Mouse (Mus musculus) bone marrow, adult 2 months (tissue): Measurements from ENCODE around the gene Krtap4-9. TPM values are rescaled to one million over a fixed set of nuclear protein-coding genes. Genes with fewer than 3 reads are reported as not detected.

Source experiments
- polyA plus RNA-seq: library from polyadenylated mRNA; stranded (reverse); fragments of >200 nt; gene quantifications from 2 replicates; pipeline ENCODE4 v1.2.4, GENCODE M21; 2011; ENCODE audit warnings: low replicate concordance; ENCODE audit not compliant: missing spikeins, insufficient read depth, insufficient read length

The Krtap4-9 gene
- polyA plus RNA-seq, 1 experiment: not detected

Other genes with a start within 250 kb of the Krtap4-9 start
- not detected in 2 replicates for gene Krt40, start 242.0 kb upstream of the Krtap4-9 start, polyA plus RNA-seq
- gene Krtap3-3, start 234.3 kb upstream of the Krtap4-9 start, polyA plus RNA-seq: not detected in 2 replicates
- gene Krtap3-2, start 228.3 kb upstream of the Krtap4-9 start, polyA plus RNA-seq: not detected in 2 replicates
- gene Gm11939, start 225.7 kb upstream of the Krtap4-9 start, polyA plus RNA-seq: not detected in 2 replicates
- not detected in 2 replicates for gene Krtap3-1, start 218.6 kb upstream of the Krtap4-9 start, polyA plus RNA-seq
- 1.5 TPM in 1 of 2 replicates, not detected in the other for gene Krtap1-5, start 204.2 kb upstream of the Krtap4-9 start, polyA plus RNA-seq
- gene Krtap1-4, start 201.5 kb upstream of the Krtap4-9 start, polyA plus RNA-seq: not detected in 2 replicates
- gene Krtap1-3, start 193.9 kb upstream of the Krtap4-9 start, polyA plus RNA-seq: not detected in 2 replicates
- gene Krtap9-3, start 187.1 kb upstream of the Krtap4-9 start, polyA plus RNA-seq: not detected in 2 replicates
- gene Gm11938, start 181.9 kb upstream of the Krtap4-9 start, polyA plus RNA-seq: not detected in 2 replicates
- gene Gm11937, start 175.0 kb upstream of the Krtap4-9 start, polyA plus RNA-seq: not detected in 2 replicates
- gene Krtap2-4, start 170.4 kb upstream of the Krtap4-9 start, polyA plus RNA-seq: not detected in 2 replicates
- gene Gm11562, start 164.8 kb upstream of the Krtap4-9 start, polyA plus RNA-seq: not detected in 2 replicates
- gene Krtap4-1, start 157.0 kb upstream of the Krtap4-9 start, polyA plus RNA-seq: not detected in 2 replicates
- not detected in 2 replicates for gene Krtap4-2, start 150.1 kb upstream of the Krtap4-9 start, polyA plus RNA-seq
- not detected in 2 replicates for gene Krtap4-7, start 141.1 kb upstream of the Krtap4-9 start, polyA plus RNA-seq
- not detected in 2 replicates for gene Gm11555, start 135.0 kb upstream of the Krtap4-9 start, polyA plus RNA-seq
- gene Gm11563, start 126.2 kb upstream of the Krtap4-9 start, polyA plus RNA-seq: not detected in 2 replicates
- not detected in 2 replicates for gene Krtap4-6, start 119.2 kb upstream of the Krtap4-9 start, polyA plus RNA-seq
- gene Gm14190, start 94.5 kb upstream of the Krtap4-9 start, polyA plus RNA-seq: not detected in 2 replicates
- not detected in 2 replicates for gene Gm14180, start 50.9 kb upstream of the Krtap4-9 start, polyA plus RNA-seq
- not detected in 2 replicates for gene Gm11595, start 12.3 kb upstream of the Krtap4-9 start, polyA plus RNA-seq
- gene Krtap4-8, start 4.5 kb upstream of the Krtap4-9 start, polyA plus RNA-seq: not detected in 2 replicates
- gene Gm11596, start 8.3 kb downstream of the Krtap4-9 start, polyA plus RNA-seq: not detected in 2 replicates
- not detected in 2 replicates for gene Gm11569, start 13.7 kb downstream of the Krtap4-9 start, polyA plus RNA-seq
- not detected in 2 replicates for gene Gm11554, start 19.2 kb downstream of the Krtap4-9 start, polyA plus RNA-seq
- gene Krtap4-13, start 24.7 kb downstream of the Krtap4-9 start, polyA plus RNA-seq: not detected in 2 replicates
- gene Gm11564, start 30.5 kb downstream of the Krtap4-9 start, polyA plus RNA-seq: not detected in 2 replicates
- gene 2300003K06Rik, start 52.9 kb downstream of the Krtap4-9 start, polyA plus RNA-seq: not detected in 2 replicates
- not detected in 2 replicates for gene Krtap4-16, start 66.4 kb downstream of the Krtap4-9 start, polyA plus RNA-seq
- not detected in 2 replicates for gene Gm11568, start 72.7 kb downstream of the Krtap4-9 start, polyA plus RNA-seq
- gene Gm11559, start 79.3 kb downstream of the Krtap4-9 start, polyA plus RNA-seq: not detected in 2 replicates
- not detected in 2 replicates for gene Krtap9-1, start 88.2 kb downstream of the Krtap4-9 start, polyA plus RNA-seq
- not detected in 2 replicates for gene Gm11567, start 94.0 kb downstream of the Krtap4-9 start, polyA plus RNA-seq
- not detected in 2 replicates for gene Krtap31-1, start 122.7 kb downstream of the Krtap4-9 start, polyA plus RNA-seq
- not detected in 2 replicates for gene Gm11565, start 129.6 kb downstream of the Krtap4-9 start, polyA plus RNA-seq
- not detected in 2 replicates for gene Krtap31-2, start 151.1 kb downstream of the Krtap4-9 start, polyA plus RNA-seq
- gene Krtap9-5, start 163.3 kb downstream of the Krtap4-9 start, polyA plus RNA-seq: not detected in 2 replicates
- gene Krtap29-1, start 193.9 kb downstream of the Krtap4-9 start, polyA plus RNA-seq: not detected in 2 replicates
- gene Krtap16-1, start 201.4 kb downstream of the Krtap4-9 start, polyA plus RNA-seq: not detected in 2 replicates
- gene Krtap17-1, start 208.8 kb downstream of the Krtap4-9 start, polyA plus RNA-seq: not detected in 2 replicates
- gene Krt33a, start 231.0 kb downstream of the Krtap4-9 start, polyA plus RNA-seq: not detected in 2 replicates
- gene Krt33b, start 244.7 kb downstream of the Krtap4-9 start, polyA plus RNA-seq: not detected in 2 replicates